23 mouse cellular contexts compared by ENCODE assay signal in the genomic region with DNA sequence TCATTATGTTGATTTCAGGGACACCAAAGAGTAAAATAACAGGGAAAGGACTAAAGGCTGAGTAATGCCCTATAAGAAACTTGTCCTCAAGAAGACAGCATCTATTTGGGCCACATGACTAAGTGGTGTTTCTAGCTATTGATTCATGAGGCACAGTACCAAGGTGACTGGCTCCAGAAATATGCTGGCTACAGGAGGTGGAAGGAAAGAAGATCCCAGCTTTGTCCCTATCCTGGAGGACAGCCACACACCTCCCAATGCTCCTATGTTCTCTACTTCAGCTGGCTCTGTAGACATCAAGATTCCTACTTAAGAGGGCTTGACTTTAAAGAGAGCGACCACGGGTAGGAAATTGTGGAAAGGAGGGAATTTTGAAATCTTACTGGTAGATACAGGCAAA. TPM values are rescaled to one million over a fixed set of nuclear protein-coding genes. Genes with fewer than 3 reads are reported as not detected.
"Had no signal": no experiment of that assay in that cellular context is flagged by ENCODE, and none has a peak within 500 bp of the region (broad histone marks: within the 10 kb centered on the region; RNA-seq: fewer than 3 reads in every experiment).

No protein-coding gene starts in this region.

- H3K9me3 ChIP-seq: limb, embryonic 10.5 days; limb, embryonic 13.5 days; liver, embryonic 12.5 days; liver, embryonic 15.5 days; lung, embryonic 15.5 days; midbrain, embryonic 13.5 days; neural tube, embryonic 12.5 days; neural tube, embryonic 15.5 days; stomach, embryonic 15.5 days had no signal

- H3K4me1 ChIP-seq: liver, embryonic 12.5 days; liver, embryonic 15.5 days; lung, embryonic 15.5 days; midbrain, embryonic 13.5 days; neural tube, embryonic 12.5 days; neural tube, embryonic 15.5 days; stomach, embryonic 15.5 days had no signal

- H3K4me3 ChIP-seq: limb, embryonic 10.5 days; limb, embryonic 13.5 days; liver, embryonic 12.5 days; liver, embryonic 15.5 days; lung, embryonic 15.5 days; midbrain, embryonic 13.5 days; neural tube, embryonic 12.5 days; neural tube, embryonic 15.5 days; stomach, embryonic 15.5 days had no signal

- H3K4me2 ChIP-seq: limb, embryonic 13.5 days; liver, embryonic 12.5 days; liver, embryonic 15.5 days; lung, embryonic 15.5 days; midbrain, embryonic 13.5 days; neural tube, embryonic 12.5 days; neural tube, embryonic 15.5 days; stomach, embryonic 15.5 days had no signal

- H3K27me3 ChIP-seq: limb, embryonic 13.5 days; liver, embryonic 12.5 days; liver, embryonic 15.5 days; lung, embryonic 15.5 days; midbrain, embryonic 13.5 days; neural tube, embryonic 12.5 days; neural tube, embryonic 15.5 days; stomach, embryonic 15.5 days had no signal

- H3K36me3 ChIP-seq: limb, embryonic 10.5 days; limb, embryonic 13.5 days; liver, embryonic 12.5 days; liver, embryonic 15.5 days; midbrain, embryonic 13.5 days; neural tube, embryonic 12.5 days; neural tube, embryonic 15.5 days; stomach, embryonic 15.5 days had no signal

- H3K9ac ChIP-seq: limb, embryonic 13.5 days; liver, embryonic 12.5 days; liver, embryonic 15.5 days; lung, embryonic 15.5 days; midbrain, embryonic 13.5 days; neural tube, embryonic 12.5 days; neural tube, embryonic 15.5 days; stomach, embryonic 15.5 days had no signal

- DNase-seq: kidney, adult 18-20 months; kidney, adult 9 months; kidney, postnatal 25 days; liver; lung, adult 18-20 months; lung, postnatal 14 days; lung, postnatal 4 days; right cerebral cortex, adult 18-20 months; right cerebral cortex, postnatal 14 days; right cerebral cortex, postnatal 4 days; thymus, postnatal 25 days had no signal

- ATAC-seq: liver, embryonic 12.5 days; midbrain, embryonic 13.5 days; midbrain, embryonic 16.5 days had no signal

- H3K27ac ChIP-seq: kidney, postnatal 0 days; limb, embryonic 10.5 days; limb, embryonic 13.5 days; liver, embryonic 12.5 days; liver, embryonic 15.5 days; lung, embryonic 15.5 days; midbrain, embryonic 13.5 days; neural tube, embryonic 12.5 days; neural tube, embryonic 15.5 days; stomach, embryonic 15.5 days had no signal

RNA-seq across cellular contexts. Expression of gene Lmcd1, which starts 8.4 kb away (rescaled TPM):
- total RNA-seq: monocyte, adult 5-6 weeks had no signal
